Mouse (Mus musculus): ENCODE measurements around the gene Ranbp17.

DNA sequence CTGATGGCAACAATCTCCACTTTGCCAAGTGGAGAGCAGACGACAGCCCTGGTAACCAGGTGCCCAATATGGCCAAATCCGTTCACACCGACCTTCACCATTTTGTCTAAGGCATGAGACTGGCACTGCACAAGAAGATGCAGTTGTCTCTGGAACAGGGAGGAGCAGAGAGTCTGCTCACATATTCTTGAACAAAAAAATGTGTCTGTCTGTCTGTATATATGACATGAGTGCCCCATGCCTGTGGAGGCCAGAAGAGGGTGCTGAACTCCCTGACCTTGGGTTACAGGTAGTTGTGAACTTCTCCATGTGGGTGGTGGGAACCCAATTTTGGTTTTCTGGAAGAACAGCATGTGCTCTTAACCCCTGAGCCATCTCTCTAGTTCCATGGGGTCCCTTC is 236.9 kb downstream of the Ranbp17 start, which contains the start of gene Gm12117:
- TF ChIP-seq CTCF (IDR thresholded peaks at IDR 0.05; ENCODE audit: low read depth, low read length): no peak
- TF ChIP-seq POLR2A (IDR thresholded peaks at IDR 0.05; ENCODE audit: extremely low read depth, insufficient read depth, low read length): no peak
